ENCODE assay signal across 9 mouse cellular contexts in the genomic region with DNA sequence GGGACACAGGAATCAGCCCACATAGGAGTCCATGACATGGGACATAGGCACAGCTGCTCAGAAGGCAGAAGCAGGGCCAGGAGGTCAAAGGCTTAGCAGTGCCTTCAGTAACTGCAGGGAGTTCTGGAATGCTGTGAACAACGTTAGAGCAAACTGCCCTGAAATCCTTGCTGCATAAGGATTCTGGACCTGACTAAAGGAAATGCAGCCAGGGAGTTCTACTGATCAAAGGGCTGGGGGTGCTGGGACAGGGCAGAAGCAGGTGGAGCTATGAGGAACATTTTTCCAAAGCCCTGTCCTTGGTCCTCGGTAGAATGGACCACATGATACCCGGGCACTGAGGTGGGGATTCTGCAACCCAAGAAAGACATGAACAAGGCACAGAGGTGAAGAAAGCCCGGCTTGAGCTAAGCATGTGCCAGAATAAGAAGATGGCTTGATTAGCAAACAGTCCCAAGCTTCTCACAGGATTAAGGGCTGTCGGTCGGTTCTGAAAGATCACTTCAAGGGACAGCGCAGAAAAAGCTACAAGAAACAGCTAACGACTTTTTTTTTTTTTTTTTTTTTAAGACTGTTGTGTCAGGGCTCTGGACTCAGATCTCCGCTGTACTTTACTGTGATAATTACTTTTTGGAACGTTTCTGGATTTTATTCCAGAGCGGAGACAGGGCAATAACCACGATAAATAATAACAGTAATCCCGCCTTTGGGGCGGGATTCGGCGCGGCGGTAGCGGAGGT. TPM values are rescaled to one million over a fixed set of nuclear protein-coding genes. Genes with fewer than 3 reads are reported as not detected.
DNase-seq lines count a peak whose midpoint lies in the region; ATAC-seq and TF ChIP-seq lines count a peak whose summit lies in the region.
"Had no signal": no experiment of that assay in that cellular context is flagged by ENCODE, and none has a peak within 500 bp of the region (broad histone marks: within the 10 kb centered on the region; RNA-seq: fewer than 3 reads in every experiment).

No protein-coding gene starts in this region.

- DNase-seq in heart, adult 11 months = peak; percentile 90
- DNase-seq in heart, adult 8-10 months (ENCODE audit: low spot score) = no peak
- peak; percentile 22 to 36 for DNase-seq in cerebellum, adult 2 months
- no peak for DNase-seq in heart, postnatal 0 days (ENCODE audit: low spot score)
- no peak for DNase-seq in left cerebral cortex, adult 11 months (ENCODE audit: low spot score)
- DNase-seq in ovary, postnatal 36 days (ENCODE audit: low spot score) = no peak

- H3K4me2 ChIP-seq in heart, postnatal 0 days (ENCODE audit: low read depth, low read length) = peak overlapping the region; percentile 94
- H3K4me2 ChIP-seq in limb, embryonic 12.5 days = peak overlapping the region; percentile 81

- no peaks in the 10 kb centered on the region for H3K27me3 ChIP-seq in cerebellum, adult 2 months (ENCODE audit: control insufficient read depth, insufficient read depth, low read length)
- no peaks in the 10 kb centered on the region for H3K27me3 ChIP-seq in heart, postnatal 0 days (ENCODE audit: control insufficient read depth, insufficient read depth, low read length)
- no peaks in the 10 kb centered on the region for H3K27me3 ChIP-seq in limb, embryonic 12.5 days

- no peak for ATAC-seq in heart, postnatal 0 days (ENCODE audit: insufficient read depth, low read depth)
- ATAC-seq in limb, embryonic 12.5 days (ENCODE audit: insufficient number of reproducible peaks, insufficient read depth, low FRiP score, low TSS enrichment, low read depth) = no peak

- WGBS in cerebellum, adult 2 months = under 1% methylated on average over 19 of the region's 19 CpGs
- WGBS in heart, postnatal 0 days = 1% methylated on average over 19 of the region's 19 CpGs
- 1% methylated on average over 19 of the region's 19 CpGs for WGBS in limb, embryonic 12.5 days
- 1% methylated on average over 19 of the region's 19 CpGs for WGBS in olfactory bulb, adult 2 months

- no peak for TF ChIP-seq EP300 in heart, postnatal 0 days (IDR thresholded peaks at IDR 0.05; ENCODE audit: low read depth)

- H3K9me3 ChIP-seq in heart, postnatal 0 days (replicated peaks; ENCODE audit: control insufficient read depth, low read length) = no peaks in the 10 kb centered on the region
- no peaks in the 10 kb centered on the region for H3K9me3 ChIP-seq in limb, embryonic 12.5 days

- H3K9ac ChIP-seq in heart, postnatal 0 days (replicated peaks; ENCODE audit: low read depth, low read length) = peak overlapping the region; percentile 81
- H3K9ac ChIP-seq in limb, embryonic 12.5 days (replicated peaks) = peak overlapping the region; percentile 72

- H3K4me3 ChIP-seq in cerebellum, adult 2 months (replicated peaks; ENCODE audit: insufficient read depth, low read depth, low read length) = peak overlapping the region; percentile 98
- peak overlapping the region; percentile 79 for H3K4me3 ChIP-seq in heart, postnatal 0 days (ENCODE audit: low read depth, low read length)
- H3K4me3 ChIP-seq in limb, embryonic 12.5 days (replicated peaks) = peak overlapping the region; percentile 62
- peak overlapping the region; percentile 66 for H3K4me3 ChIP-seq in olfactory bulb, adult 2 months (ENCODE audit: insufficient read depth, low read depth, low read length)

- peak overlapping the region; percentile 89 for H3K27ac ChIP-seq in cerebellum, adult 2 months (ENCODE audit: insufficient read depth, low read length)
- H3K27ac ChIP-seq in heart, postnatal 0 days (ENCODE audit: low read depth) = peak overlapping the region; percentile 71
- no peak overlapping the region; the same call in 1 of the 2 replicates for H3K27ac ChIP-seq in limb, embryonic 12.5 days
- peak overlapping the region; percentile 63; the same call in 1 of the 2 replicates for H3K27ac ChIP-seq in olfactory bulb, adult 2 months (ENCODE audit: insufficient read depth, low read depth, low read length)

- H3K36me3 ChIP-seq in heart, postnatal 0 days (replicated peaks; ENCODE audit: control insufficient read depth, insufficient read depth, low read length) = no peaks in the 10 kb centered on the region
- no peaks in the 10 kb centered on the region for H3K36me3 ChIP-seq in limb, embryonic 12.5 days

- TF ChIP-seq CTCF in cerebellum, adult 2 months (IDR thresholded peaks at IDR 0.05; ENCODE audit: borderline replicate concordance, insufficient read depth, low read depth, low read length) = no peak
- TF ChIP-seq CTCF in heart, postnatal 0 days (IDR thresholded peaks at IDR 0.05; ENCODE audit: low read depth) = no peak
- TF ChIP-seq CTCF in olfactory bulb, adult 2 months (IDR thresholded peaks at IDR 0.05; ENCODE audit: insufficient read depth, low read depth, low read length) = no peak

- peaks cover 5% of the 10 kb centered on the region; the same call in 1 of the 2 replicates for H3K4me1 ChIP-seq in cerebellum, adult 2 months (ENCODE audit: control insufficient read depth, insufficient read depth, low read length)
- H3K4me1 ChIP-seq in heart, postnatal 0 days (ENCODE audit: control insufficient read depth, insufficient read depth) = peaks cover 7% of the 10 kb centered on the region; the same call in 1 of the 2 replicates
- no peaks in the 10 kb centered on the region for H3K4me1 ChIP-seq in limb, embryonic 12.5 days (replicated peaks)
- peaks cover 5% of the 10 kb centered on the region for H3K4me1 ChIP-seq in olfactory bulb, adult 2 months (ENCODE audit: control insufficient read depth, insufficient read depth, low read length)

- no peak for TF ChIP-seq POLR2A in cerebellum, adult 2 months (IDR thresholded peaks at IDR 0.05; ENCODE audit: borderline replicate concordance, insufficient read depth, low read length)
- no peak for TF ChIP-seq POLR2A in olfactory bulb, adult 2 months (IDR thresholded peaks at IDR 0.05; ENCODE audit: insufficient read depth, low read depth, low read length)

RNA-seq across cellular contexts. Expression of gene Thnsl2, which starts 0.9 kb away (rescaled TPM):
- total RNA-seq in heart, adult 8-10 months (2022) = 1 to 10 TPM; 4.3 to 6.7 (median 5.2) TPM
- 6.5 and 6.6 TPM in 2 replicates for polyA plus RNA-seq in cerebellum, adult 2 months (2012; rRNA removed)
- 3.7 and 11.1 TPM in 2 replicates for total RNA-seq in heart, postnatal 0 days (2014; rRNA removed; ENCODE audit: low replicate concordance)
- polyA plus RNA-seq in heart, postnatal 0 days (2015; fragmentation: Nextera tagmentation; extraction: Ambion mirVana) = 6.9 and 7.6 TPM in 2 replicates
- polyA plus RNA-seq in limb, embryonic 12.5 days (2016; fragmentation: Nextera tagmentation; extraction: Ambion mirVana) = 5.6 and 6.0 TPM in 2 replicates
- not detected in 2 replicates for polyA plus RNA-seq in olfactory bulb, adult 2 months (2012; ENCODE audit: insufficient read depth, insufficient read length, low replicate concordance, missing spikeins)

RNA-seq across cellular contexts. Expression of gene Fabp1, which starts 56.3 kb away (rescaled TPM):
- total RNA-seq in heart, adult 8-10 months (2022) = not detected
- not detected in 2 replicates for polyA plus RNA-seq in cerebellum, adult 2 months (2012; rRNA removed)
- not detected in 2 replicates for total RNA-seq in heart, postnatal 0 days (2014; rRNA removed; ENCODE audit: low replicate concordance)
- polyA plus RNA-seq in heart, postnatal 0 days (2015; fragmentation: Nextera tagmentation; extraction: Ambion mirVana) = 0.23 and 0.83 TPM in 2 replicates
- not detected in 2 replicates for polyA plus RNA-seq in limb, embryonic 12.5 days (2016; fragmentation: Nextera tagmentation; extraction: Ambion mirVana)
- polyA plus RNA-seq in olfactory bulb, adult 2 months (2012; ENCODE audit: insufficient read depth, insufficient read length, low replicate concordance, missing spikeins) = not detected in 2 replicates
- total RNA-seq: heart, adult 18-20 months had no signal

Comparison
In these comparisons a context has a peak if more than half of its experiments do, and no peak if none do; other contexts are left out.
1. DNase-seq: peak in heart, adult 11 months (single experiment) and cerebellum, adult 2 months (2 of 2); none in heart, adult 8-10 months (single experiment), heart, postnatal 0 days (single experiment), left cerebral cortex, adult 11 months (single experiment) and ovary, postnatal 36 days (single experiment).
2. Peak in every context shown above with its lines, with median percentiles within 50 percentile points of each other: H3K4me3 ChIP-seq.